Mouse (Mus musculus) spleen, adult 12 weeks (tissue): ENCODE data around the gene Ccnk.
A peak's percentile ranks its signal among the peaks of the same experiment; 100 is the strongest.

Experiments
- DNase-seq: peaks from one replicate; pipeline ENCODE4 v3.0.0; 2022; ENCODE audit warnings: low spot score

Ccnk gene

DNA sequence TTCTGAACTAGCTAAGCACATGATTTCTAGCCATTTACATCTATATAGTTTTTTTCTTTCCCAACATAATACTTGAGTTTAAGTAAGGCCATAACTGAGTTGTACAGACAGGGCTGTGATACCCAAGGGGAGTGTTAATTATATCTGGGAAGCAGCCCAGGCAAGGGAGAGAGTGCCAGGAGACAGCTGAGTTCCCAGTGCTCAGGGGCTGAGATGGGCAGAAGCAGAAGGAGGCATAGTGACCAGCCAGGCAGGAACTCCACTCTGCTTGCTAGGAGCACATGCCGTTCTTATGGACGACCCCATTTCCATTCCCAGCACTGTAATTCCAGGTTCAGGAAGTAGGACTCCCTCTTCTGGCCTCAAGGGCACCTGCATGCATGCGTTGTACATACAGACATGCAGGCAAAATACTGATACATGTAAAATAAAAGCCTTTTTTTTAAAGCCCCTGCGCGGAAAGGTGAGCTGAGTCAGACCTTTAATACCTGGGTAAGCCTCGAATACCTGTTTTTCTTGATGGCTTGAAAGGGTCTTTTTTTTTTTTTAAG lies 8.2 kb downstream of the Ccnk start:
- DNase-seq: no peak

DNA sequence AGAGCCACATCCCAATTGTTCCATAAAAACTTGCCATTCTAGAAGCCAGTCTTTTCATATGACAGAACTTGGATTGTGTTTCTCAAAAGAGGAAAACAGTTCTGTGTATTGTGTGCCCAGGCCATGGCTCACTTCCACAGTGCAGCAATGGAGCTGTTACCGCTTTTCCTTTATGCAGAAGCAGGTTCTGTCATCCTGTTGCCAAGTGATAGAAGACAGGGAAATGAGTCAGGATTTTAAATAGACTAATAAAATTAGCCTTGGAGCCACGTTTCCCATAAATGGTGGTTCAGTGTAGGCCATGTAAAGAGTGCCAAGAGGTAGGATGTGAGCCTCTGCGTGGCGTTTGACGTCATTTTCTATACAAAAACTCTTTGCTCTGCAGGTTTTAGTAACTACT lies 14.5 kb downstream of the Ccnk start:
- no peak for DNase-seq

DNA sequence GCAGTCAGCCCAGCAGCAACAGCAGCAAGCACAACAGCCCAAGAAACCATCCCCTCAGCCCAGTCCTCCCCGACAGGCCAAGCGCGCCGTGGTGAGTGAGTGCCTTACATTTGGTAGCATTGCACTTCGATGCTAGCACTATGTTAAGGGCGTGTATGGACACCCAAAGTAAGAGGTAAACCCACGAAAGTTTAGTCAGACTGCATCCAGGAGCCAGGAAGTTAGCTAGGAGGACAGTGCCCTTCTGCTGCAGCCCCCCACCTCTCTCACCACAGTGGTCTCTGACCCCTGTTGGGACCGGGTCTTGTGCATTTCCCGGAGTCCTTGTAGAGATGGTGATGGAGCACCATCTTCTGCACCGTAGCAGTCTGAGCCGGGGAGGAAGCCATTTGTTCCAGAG lies 16.4 kb downstream of the Ccnk start:
- DNase-seq: no peak

DNA sequence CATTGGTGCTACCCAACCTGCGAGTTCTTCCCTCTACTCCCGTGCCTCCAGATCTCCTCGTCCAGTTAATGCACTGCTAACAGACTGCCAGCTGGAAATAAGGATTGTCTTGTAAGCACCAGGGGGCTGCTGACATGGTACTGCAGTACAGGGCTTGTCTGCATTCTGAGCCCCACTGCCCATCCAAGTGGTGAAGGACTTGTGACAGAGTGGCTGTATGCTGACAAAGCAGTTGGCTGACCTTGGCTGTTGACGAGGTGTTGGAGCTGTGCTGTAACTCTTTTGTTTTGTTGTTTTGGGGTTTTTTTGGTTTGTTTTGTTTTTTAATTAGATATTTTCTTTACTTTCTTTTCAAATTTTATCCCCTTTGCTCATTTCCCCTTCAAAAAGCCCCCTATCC lies 19.1 kb downstream of the Ccnk start:
- DNase-seq: no peak

DNA sequence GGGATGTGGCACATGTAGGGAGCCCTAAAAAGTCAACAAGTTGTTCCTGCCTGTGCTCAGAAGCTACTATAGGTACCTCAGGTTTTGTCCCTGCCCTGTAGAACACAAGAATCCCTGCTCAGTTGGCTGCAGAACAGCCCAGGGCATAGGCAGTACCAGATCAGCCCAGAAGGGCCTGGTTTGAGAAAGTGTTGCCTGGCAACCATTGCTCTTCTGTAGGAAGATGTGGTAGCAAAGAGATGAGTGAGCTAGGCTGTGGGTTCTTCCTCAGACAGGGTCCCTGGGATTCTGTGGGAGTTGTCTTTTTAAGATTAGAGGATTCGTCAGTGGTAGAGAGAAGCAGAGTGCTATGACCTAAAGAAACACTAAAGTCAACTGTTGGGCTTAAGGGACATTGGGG lies 20.7 kb downstream of the Ccnk start:
- no peak for DNase-seq

DNA sequence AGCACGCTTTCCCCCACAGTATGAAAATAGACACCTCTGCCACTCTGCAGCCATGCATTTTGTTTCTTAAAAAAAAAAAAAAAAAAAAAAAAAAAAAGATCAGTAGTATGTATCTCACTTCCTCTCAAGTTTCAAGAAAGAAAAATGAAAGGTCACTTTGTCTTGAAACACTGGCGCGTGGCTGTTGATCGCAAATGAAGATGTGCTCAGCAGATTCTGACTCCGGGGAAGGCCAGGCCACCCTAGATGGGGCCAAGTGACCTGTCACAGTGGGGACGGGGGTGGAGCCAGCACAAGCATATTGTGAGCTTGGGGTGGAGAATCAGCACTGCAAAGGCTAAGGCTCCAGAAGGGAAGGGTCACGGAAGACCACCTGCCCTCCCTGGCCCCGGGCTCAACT lies 24.5 kb downstream of the Ccnk start:
- DNase-seq: no peak

DNA sequence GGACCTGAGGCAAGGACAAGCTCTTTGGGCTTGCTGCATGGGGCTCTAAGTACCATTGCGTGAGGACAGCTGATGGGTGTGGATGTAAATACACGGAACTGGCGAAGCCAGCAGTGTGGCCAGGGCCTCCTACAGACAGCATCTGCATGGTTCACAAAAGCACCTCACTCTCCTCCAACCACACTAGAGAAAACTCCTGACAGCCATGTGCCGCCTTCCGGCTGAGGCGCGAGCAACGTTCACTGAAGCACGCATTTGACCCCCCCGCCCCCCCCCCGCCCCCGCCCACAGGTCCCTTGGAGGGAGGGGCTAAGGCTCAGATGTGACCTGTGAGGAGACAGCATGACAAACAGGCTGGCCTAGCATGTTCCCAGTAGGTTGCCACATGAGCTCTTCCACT lies 25.6 kb downstream of the Ccnk start:
- no peak for DNase-seq

DNA sequence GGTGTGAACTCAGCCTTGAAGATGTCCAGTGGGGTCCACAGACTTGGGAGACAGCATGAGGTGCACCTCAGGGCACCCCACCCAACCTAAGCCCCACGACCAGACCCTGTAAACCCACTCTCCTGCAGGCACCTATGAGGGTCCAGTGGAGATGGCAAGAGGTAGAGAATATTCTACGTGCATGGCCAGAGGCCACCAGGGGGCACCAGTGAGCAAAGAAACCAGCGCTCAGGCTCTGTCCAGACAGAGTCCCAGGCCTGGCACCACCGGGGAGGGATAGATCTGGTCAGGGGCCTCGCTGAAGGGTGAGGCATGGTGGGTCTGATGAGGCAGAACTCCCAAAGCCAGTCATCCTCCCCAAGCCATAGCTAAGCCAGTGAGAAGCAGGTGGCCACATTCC lies 27.3 kb downstream of the Ccnk start:
- peak; percentile 54 for DNase-seq

DNA sequence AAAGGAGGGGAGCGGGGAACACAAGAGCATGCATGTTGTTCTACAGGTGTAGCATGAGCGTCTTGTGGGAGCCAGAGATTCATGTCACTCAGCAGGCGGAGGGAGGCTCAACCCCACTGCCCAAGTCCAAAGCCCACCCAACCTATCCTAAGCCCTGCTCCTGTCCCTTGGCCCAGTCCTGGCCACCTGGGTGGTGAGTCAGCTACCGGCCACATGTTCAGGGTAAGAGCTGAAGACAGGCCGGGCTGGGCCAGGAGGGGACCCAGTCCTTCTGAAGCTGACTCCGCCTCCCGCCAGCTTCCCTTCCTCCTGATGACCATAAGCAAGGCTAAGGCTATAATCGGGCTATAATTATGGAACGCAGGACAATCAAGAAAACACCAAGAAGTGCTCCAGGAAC lies 28.8 kb downstream of the Ccnk start:
- no peak for DNase-seq

DNA sequence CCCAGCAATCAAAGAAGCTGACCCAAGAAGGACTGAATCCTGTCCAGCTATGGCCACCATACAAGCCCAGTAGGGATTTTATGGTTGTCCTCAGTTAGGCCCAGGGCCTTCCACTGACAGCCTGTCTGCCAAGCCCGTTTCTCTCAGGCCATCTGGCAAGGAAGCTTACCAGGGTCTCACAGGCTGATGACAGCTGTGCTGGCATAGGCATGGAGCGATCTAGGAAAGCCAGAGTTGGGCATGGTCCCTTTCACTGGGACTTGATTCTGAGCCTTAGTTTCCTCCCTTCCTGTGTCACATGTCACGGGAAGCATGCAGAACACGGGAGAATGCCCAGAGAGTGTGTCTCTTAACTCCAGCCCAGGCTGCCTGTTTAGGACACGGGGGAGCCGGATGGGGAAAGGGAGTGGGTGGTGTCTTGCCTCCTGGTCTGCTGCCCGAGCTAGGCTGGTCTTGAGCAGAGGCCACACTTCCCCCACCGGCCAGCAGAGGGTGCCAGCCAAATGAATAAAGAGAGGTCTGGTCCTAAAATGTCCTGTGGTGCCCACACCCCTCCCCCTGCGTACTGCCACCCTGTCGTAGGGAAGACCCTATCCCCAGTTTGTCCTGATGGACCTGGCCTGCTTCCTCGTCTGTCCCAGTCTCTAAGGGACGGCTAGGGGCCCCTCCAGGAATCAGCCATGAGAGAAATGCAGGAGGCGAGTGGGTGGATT lies 29.5 kb downstream of the Ccnk start:
- no peak for DNase-seq

DNA sequence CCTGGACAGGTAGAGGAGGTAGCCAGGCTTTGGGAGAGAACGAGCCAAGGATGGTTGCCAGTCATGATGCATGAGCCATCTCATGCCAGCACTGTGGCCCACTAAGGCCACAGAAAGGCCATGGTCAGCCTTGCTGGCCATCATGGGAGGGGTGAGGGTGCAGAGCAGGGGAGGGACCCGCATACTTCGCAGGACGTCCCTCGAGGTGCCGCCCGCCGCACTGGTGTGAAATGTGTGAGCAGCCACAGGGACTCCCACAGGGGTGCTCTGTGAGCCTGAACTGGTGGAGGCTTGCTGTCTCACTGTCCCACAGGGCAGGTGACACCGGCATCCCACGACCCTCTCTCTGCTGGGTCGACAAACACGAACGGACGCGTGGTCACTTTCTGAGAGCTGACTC lies 31.2 kb downstream of the Ccnk start:
- no peak for DNase-seq

DNA sequence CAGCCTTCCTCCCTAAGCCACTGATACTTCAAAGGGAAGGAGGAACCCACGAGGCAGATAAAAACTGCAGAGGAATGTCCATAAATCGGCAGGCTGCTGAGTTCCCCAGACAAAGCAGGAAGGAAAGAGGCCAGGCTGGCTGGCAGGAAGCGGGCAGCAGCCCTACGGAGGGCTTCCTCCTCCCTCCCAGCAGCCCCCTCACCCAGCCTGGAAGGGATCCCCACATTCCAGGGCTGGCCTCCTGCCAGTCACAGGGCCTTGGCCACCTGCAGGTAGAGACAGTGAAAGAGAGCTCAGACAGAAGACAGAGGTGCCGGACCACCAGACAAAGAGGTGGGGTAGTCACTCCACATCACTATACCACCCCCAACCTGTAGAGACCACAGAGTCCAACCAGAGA lies 32.7 kb downstream of the Ccnk start:
- DNase-seq: no peak

DNA sequence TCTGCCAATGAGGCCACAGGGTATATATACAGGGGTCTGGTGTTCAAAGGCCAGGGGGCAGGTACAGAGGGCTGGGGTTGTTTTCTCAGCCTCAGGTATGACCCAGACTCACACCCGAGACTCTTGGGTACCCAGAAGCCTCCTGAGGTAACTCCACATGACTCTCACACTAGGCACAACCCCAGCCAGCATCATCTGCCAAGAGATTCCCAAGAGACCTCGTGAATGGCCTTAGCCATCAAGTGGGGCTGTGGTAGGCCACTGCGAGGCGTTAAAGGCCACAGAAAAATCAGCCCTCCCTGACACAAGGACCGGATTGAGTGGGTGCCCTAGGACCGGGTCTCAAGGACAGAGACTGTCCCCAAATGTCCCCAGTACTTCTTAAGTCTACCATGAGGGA lies 33.1 kb downstream of the Ccnk start:
- no peak for DNase-seq

DNA sequence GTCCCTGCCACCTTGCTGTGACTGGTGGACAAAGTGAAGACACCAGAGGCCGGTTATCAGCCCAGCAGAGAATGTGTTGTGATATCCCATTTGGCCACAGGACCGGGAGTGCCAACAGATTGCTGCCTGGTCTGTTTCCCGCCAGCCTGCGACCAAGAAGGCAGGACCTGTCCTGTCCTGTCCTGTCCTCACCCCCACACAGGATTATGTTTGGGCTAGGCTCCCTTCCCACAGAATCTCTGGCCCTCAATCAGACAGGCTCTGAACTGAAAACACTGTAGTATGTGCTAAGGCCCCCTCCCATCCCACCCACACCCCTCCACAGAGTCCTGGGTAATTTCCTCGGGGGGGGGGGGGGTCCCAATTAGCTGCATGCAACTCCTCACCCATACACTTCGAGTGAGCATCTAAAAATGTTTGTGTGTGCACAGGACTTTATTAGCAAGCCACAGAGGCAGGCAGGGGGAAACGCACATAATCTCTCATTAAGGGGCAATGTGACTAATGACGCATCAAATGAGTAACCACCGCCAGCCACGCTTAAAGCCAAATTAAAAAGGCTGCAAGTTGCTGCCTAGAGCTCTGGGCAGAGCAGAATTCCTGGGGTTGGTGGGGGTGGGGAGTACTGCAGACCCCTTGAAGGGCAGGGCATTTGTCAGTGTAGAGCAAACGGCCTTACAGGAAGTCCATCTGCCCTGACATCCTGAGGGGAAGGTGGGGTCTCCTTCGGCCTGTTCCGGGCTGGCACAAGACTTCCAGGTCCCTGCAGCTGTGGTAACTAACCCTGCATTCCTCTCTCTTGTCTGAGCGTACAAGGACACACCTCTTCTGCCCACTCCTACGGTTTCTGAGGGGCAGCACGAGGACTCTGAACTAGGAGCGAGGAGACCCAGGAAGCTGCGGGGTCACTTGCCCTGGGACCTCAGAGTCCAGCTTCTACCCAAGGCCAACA lies 34.0 kb downstream of the Ccnk start:
- DNase-seq: no peak

DNA sequence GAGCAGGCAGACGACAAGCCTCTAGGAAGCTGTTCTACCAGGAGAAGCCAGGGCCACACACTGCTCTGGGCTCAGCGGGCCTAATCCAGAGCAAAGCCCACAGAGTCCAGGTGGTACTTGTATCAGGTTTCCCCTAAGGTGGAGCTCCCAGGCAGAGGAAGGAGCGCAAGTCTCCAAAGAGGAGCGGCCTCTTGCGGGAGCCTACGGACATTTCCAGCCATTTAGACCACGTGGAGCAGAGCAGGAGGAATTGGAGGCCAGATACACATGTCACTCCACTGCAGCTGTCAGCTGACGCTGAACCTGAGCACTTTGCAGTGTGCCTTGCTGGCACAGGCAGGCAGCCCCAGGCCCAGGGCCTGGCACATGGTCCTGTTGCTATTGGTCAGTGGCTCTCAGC lies 35.7 kb downstream of the Ccnk start:
- no peak for DNase-seq

DNA sequence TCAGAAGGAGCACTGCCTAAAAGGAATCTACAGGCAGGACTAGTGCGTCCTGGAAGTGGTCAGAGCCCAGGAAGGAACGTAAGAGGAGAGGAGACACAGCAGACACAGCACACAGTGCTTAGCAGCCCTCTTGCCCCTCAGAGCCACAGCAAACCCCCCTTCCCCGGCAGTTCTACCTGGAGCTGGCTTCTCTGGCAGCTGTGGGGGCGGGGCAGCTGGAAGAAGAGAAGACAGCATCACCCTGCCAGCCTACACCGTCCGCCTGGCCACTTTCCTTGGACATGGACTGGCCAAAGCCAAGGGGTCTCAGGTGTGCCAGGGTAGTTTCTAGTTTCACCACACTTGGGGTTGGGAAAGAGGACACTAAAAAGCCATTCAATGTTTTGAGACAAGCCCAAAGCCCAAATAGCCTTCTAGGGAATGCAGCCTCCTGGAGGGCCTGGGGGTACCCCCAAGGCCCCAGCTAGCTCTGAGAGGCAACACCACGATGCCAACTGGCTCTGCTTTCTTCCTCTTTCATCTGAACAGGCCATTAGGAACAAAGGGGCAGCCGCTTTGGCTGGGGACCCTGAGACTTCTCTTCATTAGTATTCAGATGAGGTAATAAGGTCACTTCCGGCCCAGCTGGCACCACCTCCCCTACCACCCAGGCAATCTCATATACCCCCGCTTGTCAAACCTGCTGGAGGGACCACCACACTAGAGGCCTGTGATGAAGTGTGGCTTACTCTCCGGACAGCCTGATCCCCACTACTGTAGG lies 37.4 kb downstream of the Ccnk start:
- DNase-seq: no peak

DNA sequence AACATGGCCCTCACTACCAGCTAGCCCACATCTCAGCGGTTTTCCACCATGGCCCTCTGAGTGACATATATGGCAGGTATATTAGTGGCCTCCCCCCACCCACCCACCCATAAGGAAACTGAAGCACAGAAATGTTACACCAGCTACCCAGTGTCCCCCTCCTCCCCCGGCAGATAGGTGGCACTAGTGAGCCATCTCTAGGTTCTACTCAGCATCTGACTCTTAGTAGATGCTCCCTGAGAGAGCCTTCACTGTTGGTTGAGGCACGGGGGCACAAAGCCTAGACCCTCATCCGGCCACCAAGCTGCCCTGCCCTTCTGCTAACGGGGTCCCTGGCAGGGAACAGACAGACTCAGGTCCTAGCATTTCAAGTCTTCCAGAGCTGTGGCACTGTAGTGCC lies 38.2 kb downstream of the Ccnk start:
- DNase-seq: no peak

DNA sequence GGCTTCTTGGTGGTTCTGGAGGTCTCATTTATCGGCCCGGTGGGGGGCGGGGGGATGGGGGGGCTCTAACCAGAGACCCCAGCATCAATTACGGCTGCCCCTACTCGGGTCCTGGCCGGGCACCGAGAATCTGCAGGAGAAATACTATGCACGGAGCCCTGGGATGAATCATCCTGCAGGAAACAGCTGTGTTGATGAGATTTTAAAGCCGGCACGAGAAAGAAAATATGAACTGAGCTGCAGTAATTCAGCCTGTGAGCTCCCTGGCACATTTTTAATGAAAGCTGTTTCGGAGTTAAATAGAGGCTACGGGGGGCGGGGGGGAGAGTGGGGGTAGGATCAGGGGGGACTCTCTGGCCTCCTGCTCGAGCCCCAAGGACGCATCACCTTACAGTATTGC lies 39.8 kb downstream of the Ccnk start:
- DNase-seq: no peak

DNA sequence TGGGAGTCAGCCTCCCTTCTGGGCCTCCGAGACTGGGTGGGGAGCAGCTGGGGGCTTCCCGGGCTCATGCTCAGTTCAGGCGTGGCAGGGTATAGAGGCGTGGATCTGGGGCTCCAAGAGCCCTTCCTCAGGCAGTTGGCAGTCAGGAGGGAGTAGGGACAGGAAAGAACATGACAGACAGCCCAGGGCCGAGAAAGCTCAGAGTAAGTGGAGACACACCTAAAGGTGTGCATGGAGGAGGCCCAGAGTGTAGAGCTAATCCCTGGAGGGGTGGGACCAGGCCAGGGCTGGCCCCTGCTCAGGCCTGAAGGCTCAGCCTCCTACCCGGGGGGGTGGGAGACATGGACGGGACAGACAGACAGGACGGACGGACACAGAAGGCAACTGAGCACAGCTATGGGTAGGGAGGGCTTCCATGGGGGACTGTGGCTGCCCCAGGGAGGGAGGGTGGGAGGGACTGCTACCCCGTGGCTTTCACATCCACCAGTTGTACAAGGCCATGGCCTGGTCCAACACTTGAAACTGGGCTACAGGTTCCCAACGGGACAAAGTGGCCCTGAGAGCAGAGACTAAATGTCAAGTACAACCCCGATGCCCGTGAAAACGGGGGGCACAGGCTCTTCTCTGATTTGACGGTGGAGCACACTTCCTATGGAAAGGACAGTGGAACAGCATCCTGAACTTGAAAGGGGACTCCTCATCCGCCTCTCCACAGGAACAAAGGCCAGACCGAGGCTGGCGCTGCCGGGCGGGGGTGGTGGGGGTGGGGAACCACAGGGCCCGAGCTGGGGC lies 40.6 kb downstream of the Ccnk start:
- DNase-seq: no peak

DNA sequence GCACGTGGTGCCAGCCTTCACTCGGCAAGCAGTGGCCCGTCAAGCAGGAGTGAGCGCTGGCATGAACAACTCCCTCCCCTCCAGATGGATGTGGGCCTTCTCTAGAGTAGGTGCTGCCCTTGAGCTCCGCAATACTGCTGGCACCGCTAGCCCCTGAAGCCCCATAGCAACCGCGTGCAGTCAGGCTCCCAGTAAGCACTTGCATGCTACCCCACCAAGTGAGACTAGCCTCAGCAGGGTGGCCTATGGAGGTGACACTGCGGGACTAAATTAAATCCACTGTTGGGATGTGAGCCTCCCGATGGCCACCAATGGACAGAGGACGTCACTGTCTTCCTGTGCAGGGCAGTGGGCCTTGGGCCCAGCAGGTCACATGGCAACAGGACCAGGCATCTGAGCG lies 41.2 kb downstream of the Ccnk start:
- no peak for DNase-seq

DNA sequence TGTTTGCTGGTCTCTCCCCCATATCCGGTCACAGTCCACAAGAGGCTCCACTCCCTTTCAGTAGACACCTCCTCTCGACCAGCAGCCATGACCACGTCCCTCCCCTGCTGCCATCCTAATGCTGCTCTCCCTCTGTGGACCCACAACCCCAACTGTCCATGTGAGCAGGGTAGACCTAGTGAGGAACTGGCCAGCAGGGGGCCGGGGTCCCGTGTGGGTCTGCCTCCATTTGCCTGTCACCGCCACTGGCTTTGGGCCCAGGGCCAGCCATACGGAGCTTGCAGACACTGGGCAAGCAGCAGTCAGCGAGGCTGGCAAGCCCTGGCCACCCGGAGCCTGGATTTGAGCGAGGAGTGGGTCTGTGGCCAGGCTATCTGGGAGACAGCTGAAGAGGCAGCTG lies 41.8 kb downstream of the Ccnk start:
- DNase-seq: no peak

DNA sequence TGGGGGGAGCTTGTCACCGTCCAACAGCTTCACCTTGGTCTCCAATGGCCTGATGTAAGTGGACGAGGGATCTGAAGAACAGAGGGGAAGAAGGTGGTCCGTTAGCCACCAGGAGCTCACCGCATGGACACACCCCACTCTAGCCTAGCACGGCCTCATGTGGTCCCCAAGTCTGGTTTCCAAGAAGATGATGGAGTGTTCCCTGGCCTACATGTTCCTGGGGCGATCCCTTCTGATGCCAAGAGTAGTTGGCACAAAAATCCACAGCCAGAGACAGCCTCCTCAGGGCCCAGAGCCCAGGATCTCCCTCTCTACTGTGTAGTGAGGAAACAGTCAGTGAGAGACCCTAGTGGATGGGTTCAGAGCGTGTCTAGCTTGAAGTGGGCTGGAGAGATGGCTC lies 42.3 kb downstream of the Ccnk start:
- DNase-seq: no peak
